Mouse (Mus musculus): Measurements from ENCODE around the gene Ubxn1. TPM values are rescaled to one million over a fixed set of nuclear protein-coding genes. Genes with fewer than 3 reads are reported as not detected.

Gene Ubxn1
- polyA plus RNA-seq, 1 experiment from 2014 or later: 164 TPM

DNA sequence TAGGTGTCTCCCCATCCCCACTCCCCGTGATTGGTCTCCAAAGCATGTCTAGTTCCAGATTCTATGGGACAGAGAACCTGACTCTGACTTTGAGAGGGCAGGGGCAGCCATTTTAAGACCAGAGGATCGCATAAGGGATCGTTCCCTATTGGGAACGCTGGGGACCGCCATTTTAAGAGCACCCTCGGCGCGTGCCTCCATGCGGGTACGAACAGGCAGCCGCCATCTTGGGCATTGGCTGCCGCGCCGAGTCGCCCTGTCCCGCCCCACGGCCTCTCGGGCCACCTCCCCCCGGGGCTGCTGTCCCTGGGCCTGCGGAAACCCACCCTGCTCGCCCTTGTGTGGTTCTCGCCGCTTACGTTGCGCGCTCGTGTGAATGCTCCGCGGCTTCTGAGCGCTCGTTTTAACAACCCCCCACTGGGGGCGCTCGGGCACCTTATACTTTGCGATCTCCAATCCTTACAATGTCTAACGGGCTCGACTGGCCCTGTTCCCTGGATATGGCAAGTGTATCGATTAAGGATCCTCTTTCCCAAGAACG lies 34.0 kb upstream of the Ubxn1 start, which contains the start of gene Bscl2:
Gene Bscl2, plus strand, starts transcription at position 217 of the 541 bp plus-strand sequence.
- ATAC-seq (peak; percentile 83), DNase-seq (ENCODE audit: low spot score) (peak; percentile 91)
- peak within 1 kb of the TSS; percentile 82 for H3K4me2 ChIP-seq (replicated peaks; ENCODE audit: low read depth, low read length)
- H3K4me1 ChIP-seq (ENCODE audit: insufficient read depth, low read depth, low read length): peaks cover 10% of the 10 kb centered on the region; the same call in 1 of the 2 replicates
- peak within 1 kb of the TSS; percentile 91 for H3K27ac ChIP-seq (ENCODE audit: low read length)
- H3K9ac ChIP-seq (replicated peaks; ENCODE audit: low read depth): peak within 1 kb of the TSS; percentile 78
- peak within 1 kb of the TSS; percentile 68 for H3K4me3 ChIP-seq (ENCODE audit: low read depth, low read length)
- TF ChIP-seq EP300 (IDR thresholded peaks at IDR 0.05): no peak; the same call in 1 of the 2 replicates
- peak; percentile 65 for TF ChIP-seq CTCF (IDR thresholded peaks at IDR 0.05)
- no peaks in the 10 kb centered on the region for H3K9me3 ChIP-seq (ENCODE audit: low read length)
- under 1% methylated on average over 34 of the region's 38 CpGs for WGBS
- H3K27me3 ChIP-seq (replicated peaks; ENCODE audit: insufficient read depth, low read length): no peaks in the 10 kb centered on the region
- H3K36me3 ChIP-seq (ENCODE audit: insufficient read depth, low read length): peaks cover 13% of the 10 kb centered on the region; the same call in 1 of the 2 replicates

DNA sequence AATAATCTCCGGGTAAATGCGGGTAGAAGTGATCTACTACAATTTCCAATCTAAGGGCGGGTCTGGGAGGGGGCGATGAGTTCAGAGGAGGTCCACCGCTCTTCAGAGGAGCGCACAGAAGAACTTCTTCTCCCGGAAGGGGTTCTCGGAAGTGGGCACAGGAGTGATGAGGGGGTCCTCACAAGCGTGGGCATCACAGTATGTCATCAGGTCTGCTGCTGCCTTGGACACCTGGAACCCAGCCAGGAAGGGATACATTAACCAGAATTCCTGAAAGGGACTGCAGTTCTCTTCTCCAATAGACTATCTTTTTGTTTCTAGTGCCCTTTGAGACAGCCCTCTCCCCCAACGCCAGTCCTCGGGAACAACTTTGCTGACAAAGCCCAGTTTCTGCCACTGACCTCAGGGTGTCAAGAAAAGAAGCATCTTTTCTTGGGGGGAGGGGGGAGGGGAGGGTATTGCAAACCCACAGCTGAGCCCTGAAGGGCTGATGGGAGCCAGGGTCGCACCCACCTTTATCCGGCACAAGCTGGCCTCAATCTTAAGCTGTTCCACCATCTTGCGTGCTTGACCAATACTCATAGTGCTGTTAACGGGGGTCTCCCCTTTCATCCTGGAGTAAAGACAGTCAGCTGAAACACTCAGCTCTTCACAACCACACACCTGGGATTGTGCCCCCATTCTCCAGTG lies 33.1 kb upstream of the Ubxn1 start:
- H3K4me2 ChIP-seq (replicated peaks; ENCODE audit: low read depth, low read length): peak overlapping the region; percentile 82
- TF ChIP-seq EP300 (IDR thresholded peaks at IDR 0.05): no peak
- TF ChIP-seq CTCF (IDR thresholded peaks at IDR 0.05): no peak
- H3K9ac ChIP-seq (replicated peaks; ENCODE audit: low read depth): peak overlapping the region; percentile 78
- DNase-seq (ENCODE audit: low spot score) (peak; percentile 66), ATAC-seq (0 out of 2 replicates have a peak, but pooled peaks have one; percentile 1)
- no peaks in the 10 kb centered on the region for H3K27me3 ChIP-seq (replicated peaks; ENCODE audit: insufficient read depth, low read length)
- no peaks in the 10 kb centered on the region for H3K9me3 ChIP-seq (ENCODE audit: low read length)
- peak overlapping the region; percentile 91 for H3K27ac ChIP-seq (ENCODE audit: low read length)
- H3K4me1 ChIP-seq (ENCODE audit: insufficient read depth, low read depth, low read length): peaks cover 10% of the 10 kb centered on the region; the same call in 1 of the 2 replicates
- peak overlapping the region; percentile 68 for H3K4me3 ChIP-seq (ENCODE audit: low read depth, low read length)
- WGBS: 16% methylated on average over 15 of the region's 15 CpGs
- H3K36me3 ChIP-seq (ENCODE audit: insufficient read depth, low read length): 0 out of 2 replicates have a peak, but pooled peaks cover 6% of the 10 kb centered on the region

DNA sequence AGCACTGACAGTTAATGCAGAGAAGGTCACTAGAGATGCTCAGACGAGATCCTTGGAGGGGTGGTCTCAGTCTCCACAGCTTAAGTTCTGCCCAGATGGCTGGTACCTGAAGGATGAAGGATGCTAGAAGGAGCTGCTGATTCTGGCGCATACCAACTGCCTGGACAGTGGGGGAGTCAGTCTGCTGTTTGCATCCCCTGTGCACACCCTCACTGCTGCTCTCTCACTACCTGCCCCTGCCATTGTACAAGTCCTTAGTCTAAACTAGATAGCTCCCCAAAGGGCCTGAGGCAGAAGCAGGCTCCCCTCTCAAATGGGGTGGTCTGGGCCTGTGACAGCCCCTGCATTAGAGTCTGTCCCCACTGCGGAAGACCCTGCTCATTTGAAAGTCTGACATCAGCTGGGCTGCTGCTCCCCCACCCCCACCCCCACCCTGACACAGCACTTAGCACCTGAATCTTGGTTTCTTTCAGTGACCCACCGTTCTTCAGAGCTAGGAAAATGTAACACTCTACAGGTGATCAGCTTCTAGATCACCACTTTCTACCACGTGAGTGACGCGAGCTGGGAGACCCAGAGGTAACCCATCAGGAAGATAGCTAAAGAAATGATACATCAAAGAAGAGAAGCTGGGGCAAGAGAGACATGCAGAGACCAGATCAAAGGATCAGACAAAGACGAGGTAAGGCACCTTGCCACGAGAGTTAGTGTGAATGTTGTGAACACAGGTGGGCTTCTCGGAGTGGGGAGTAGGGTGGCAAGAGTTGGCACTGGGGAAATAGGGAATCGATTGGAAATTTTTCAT lies 32.0 kb upstream of the Ubxn1 start, which contains the start of gene Gng3:
Gene Gng3, minus strand, starts transcription at position 92 of the 805 bp plus-strand sequence.
- H3K4me1 ChIP-seq (ENCODE audit: insufficient read depth, low read depth, low read length): peaks cover 10% of the 10 kb centered on the region; the same call in 1 of the 2 replicates
- H3K9ac ChIP-seq (replicated peaks; ENCODE audit: low read depth): peak within 1 kb of the TSS; percentile 78
- H3K27ac ChIP-seq (ENCODE audit: low read length): peak within 1 kb of the TSS; percentile 91; the same call in 1 of the 2 replicates
- WGBS: 74% methylated on average over 11 of the region's 11 CpGs
- no peaks in the 10 kb centered on the region for H3K9me3 ChIP-seq (ENCODE audit: low read length)
- DNase-seq (ENCODE audit: low spot score) (no peak), ATAC-seq (no peak)
- no peak for TF ChIP-seq CTCF (IDR thresholded peaks at IDR 0.05)
- TF ChIP-seq EP300 (IDR thresholded peaks at IDR 0.05): no peak
- H3K4me2 ChIP-seq (replicated peaks; ENCODE audit: low read depth, low read length): peak within 1 kb of the TSS; percentile 82
- H3K4me3 ChIP-seq (ENCODE audit: low read depth, low read length): peak within 1 kb of the TSS; percentile 68
- 0 out of 2 replicates have a peak, but pooled peaks cover 4% of the 10 kb centered on the region for H3K36me3 ChIP-seq (ENCODE audit: insufficient read depth, low read length)
- H3K27me3 ChIP-seq (replicated peaks; ENCODE audit: insufficient read depth, low read length): no peaks in the 10 kb centered on the region

DNA sequence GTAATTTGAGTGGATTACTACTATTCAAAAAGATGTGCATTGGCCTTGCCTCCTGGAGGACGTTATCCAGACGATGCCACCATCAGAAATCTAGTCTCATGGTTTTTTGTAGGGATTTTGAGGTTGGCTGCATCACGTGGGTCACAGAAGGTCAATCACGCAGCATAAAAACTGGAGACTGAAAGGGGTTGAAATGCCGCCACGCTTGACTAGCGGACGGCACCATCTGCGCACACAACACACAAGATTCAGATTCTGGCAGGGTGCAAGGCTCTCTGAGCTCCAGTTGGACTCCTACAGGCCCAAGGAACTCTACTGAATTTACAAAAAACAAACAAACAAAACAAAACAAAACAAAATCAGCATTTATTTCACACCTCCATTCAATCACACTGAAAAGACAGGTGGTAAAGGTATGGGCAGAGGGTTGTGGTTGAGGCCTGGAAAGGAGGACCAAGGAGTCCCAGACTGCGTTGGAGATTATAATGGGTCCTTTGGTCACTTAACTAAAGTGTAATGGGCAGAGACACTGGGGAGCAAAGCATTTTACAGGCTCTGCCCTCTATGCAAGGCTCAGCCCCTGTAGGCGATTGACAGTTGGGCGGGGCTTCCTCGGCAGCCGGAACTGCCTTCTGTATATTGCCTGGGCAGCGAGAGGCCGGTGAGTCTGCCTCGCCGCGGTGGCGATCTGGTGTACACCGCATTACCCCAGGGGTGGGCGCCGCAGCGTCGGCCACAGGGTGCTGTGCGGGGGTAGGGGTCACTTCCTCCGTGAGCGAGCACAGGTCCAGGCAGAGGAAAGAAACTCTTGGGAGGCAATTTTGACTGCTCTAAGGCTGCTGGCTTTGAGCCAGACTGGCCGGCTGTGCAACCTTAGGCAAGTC lies 31.1 kb upstream of the Ubxn1 start:
- Histone ChIP-seq H3K27me3 (replicated peaks; ENCODE audit: insufficient read depth, low read length) (no peaks in the 10 kb centered on the region), H3K9me3 (ENCODE audit: low read length) (no peaks in the 10 kb centered on the region), H3K4me1 (ENCODE audit: insufficient read depth, low read depth, low read length) (peaks cover 10% of the 10 kb centered on the region; the same call in 1 of the 2 replicates), H3K9ac (replicated peaks; ENCODE audit: low read depth) (peak overlapping the region; percentile 50; the same call in 1 of the 2 replicates), H3K36me3 (ENCODE audit: insufficient read depth, low read length) (no peaks in the 10 kb centered on the region), H3K4me2 (replicated peaks; ENCODE audit: low read depth, low read length) (peak overlapping the region; percentile 71), H3K27ac (ENCODE audit: low read length) (peak overlapping the region; percentile 44; the same call in 1 of the 2 replicates), H3K4me3 (ENCODE audit: low read depth, low read length) (peak overlapping the region; percentile 54)
- DNase-seq (ENCODE audit: low spot score) (peak; percentile 90), ATAC-seq (peak; percentile 68)
- WGBS: 25% methylated on average over 29 of the region's 29 CpGs
- TF ChIP-seq EP300 (IDR thresholded peaks at IDR 0.05) (no peak), CTCF (IDR thresholded peaks at IDR 0.05) (peak; percentile 42)

DNA sequence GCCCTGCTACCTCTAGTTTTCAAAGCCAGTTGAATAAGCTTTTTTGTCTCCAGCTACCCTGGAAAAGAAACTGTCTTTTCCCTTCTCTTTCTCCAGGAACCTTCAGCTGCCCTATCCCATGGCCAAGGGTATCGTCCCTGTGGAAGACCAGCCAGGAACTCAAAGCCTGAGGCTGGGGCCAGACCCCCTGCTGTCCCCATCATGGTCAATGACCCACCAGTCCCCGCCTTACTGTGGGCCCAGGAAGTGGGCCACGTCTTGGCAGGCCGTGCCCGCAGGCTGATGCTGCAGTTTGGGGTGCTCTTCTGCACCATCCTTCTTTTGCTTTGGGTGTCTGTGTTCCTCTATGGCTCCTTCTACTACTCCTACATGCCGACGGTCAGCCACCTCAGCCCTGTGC lies 30.3 kb upstream of the Ubxn1 start:
- DNase-seq (ENCODE audit: low spot score) (no peak), ATAC-seq (no peak)
- H3K9ac ChIP-seq (replicated peaks; ENCODE audit: low read depth): peak overlapping the region; percentile 50; the same call in 1 of the 2 replicates
- no peaks in the 10 kb centered on the region for H3K9me3 ChIP-seq (ENCODE audit: low read length)
- H3K27me3 ChIP-seq (replicated peaks; ENCODE audit: insufficient read depth, low read length): no peaks in the 10 kb centered on the region
- peaks cover 10% of the 10 kb centered on the region; the same call in 1 of the 2 replicates for H3K4me1 ChIP-seq (ENCODE audit: insufficient read depth, low read depth, low read length)
- peak overlapping the region; percentile 71 for H3K4me2 ChIP-seq (replicated peaks; ENCODE audit: low read depth, low read length)
- 91% methylated on average over 7 of the region's 7 CpGs for WGBS
- TF ChIP-seq CTCF (IDR thresholded peaks at IDR 0.05) (no peak), EP300 (IDR thresholded peaks at IDR 0.05) (no peak)
- no peaks in the 10 kb centered on the region for H3K36me3 ChIP-seq (ENCODE audit: insufficient read depth, low read length)
- H3K4me3 ChIP-seq (ENCODE audit: low read depth, low read length): peak overlapping the region; percentile 54
- H3K27ac ChIP-seq (ENCODE audit: low read length): peak overlapping the region; percentile 44; the same call in 1 of the 2 replicates
